Mouse (Mus musculus) ovary, postnatal 10 days (tissue): ENCODE data around the gene Cpeb2.

Source experiments
- DNase-seq: peaks from one replicate; pipeline ENCODE4 v3.0.0; 2022; ENCODE audit warnings: low spot score

Cpeb2 gene

GRCm38 (mm10) chr5:43325561-43325960, 92.6 kb downstream of the Cpeb2 start:
- no peak for DNase-seq

- DNase-seq = no peak
Observed at GRCm38 (mm10) chr5:43328579-43328978, 95.6 kb downstream of the Cpeb2 start.

DNA sequence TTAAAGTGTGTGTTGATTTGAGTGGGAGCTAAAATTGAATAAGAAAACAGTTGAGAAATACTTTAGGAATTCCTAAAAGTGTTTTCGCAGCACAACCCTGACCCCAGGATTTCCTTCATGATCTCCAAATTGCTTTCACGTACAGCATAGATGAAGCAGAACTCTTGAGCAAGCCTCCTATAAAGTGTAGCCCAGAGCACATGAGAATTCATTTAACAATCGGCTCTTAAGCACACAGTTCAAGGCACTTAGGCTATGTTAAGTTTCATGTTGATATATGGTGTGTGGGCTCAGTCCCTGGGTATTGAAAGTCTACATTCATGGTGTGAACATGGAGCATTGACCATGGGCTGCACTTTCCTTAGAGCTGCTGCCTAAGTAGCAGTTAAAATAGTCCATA, 97.3 kb downstream of the Cpeb2 start:
- DNase-seq = no peak

- DNase-seq = no peak
Observed at GRCm38 (mm10) chr5:43334469-43334868, 101.5 kb downstream of the Cpeb2 start.

DNA sequence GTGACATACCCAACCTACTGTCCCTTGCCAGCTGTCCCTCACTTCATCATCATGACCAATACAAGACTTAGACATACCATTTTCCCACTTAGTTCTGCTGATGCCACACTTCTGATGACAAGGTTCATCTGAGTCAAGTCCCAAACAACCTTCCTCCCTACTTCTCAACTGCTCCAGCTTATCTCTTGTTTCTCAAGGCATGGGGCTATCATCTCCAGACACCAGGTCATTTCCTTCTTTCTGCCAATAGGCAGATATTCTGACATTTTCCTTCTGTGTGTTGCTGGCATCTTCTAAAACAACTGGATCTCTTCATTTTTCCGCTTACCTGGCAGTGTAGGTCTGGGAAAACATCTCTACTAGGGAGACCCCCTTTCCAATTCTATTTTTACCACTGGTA, 104.2 kb downstream of the Cpeb2 start:
- DNase-seq = no peak

DNA sequence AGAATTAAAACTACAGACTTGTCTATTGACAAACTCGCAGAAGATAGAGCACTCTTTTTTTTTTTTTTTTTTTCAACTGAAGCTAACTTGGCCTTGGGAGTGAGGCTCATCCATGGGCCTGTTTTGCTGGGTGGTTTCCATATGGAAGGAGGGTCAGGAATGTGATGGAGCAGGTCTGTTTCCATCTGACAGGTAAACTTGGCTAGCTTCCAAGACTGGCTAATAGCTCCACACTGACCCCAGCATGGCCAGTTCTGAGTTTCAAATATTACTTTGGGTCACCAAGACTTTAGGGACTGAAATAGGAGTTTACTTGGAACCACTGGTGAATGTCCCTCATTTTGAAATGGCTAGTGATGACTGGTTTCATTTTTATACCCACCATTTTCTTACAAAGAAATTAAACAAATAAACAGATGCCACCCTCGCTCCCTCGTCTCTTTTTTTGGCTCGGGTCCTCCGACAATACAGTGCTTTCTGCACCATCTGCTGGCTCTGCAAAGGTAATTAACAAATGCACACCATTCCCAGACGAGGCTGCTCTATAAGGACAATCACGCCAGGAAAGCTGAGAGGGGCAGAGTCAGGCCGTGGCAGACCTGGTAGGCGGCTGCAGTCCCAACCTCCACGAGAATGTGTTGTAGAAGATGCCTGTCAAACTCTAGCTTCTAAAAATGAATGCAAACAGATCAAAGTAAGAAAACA, 106.0 kb downstream of the Cpeb2 start:
- no peak for DNase-seq
